Mouse (Mus musculus): Measurements from ENCODE around the gene Nphp4. TPM values are rescaled to one million over a fixed set of nuclear protein-coding genes. Genes with fewer than 3 reads are reported as not detected.
A peak's percentile ranks its signal among the peaks of the same experiment; 100 is the strongest.
"Not testable (repeated sequence)": the region's sequence is repeated elsewhere in the genome, so short reads cannot be mapped to it uniquely, and the experiment has no call there.

Gene Nphp4
- polyA plus RNA-seq, 1 experiment from 2014 or later, result 0.15 TPM

- WGBS (ENCODE audit: insufficient replicate concordance), result 84% methylated on average over 11 of the region's 11 CpGs
Observed at GRCm38 (mm10) chr4:152542447-152542846, 65.9 kb downstream of the Nphp4 start.

GRCm38 (mm10) chr4:152546481-152546880, 70.0 kb downstream of the Nphp4 start:
- H3K27ac ChIP-seq (ENCODE audit: low read length), result no peak overlapping the region
- H3K4me2 ChIP-seq (ENCODE audit: low read depth, low read length), result no peak overlapping the region
- no peak overlapping the region for H3K4me3 ChIP-seq (ENCODE audit: low read depth, low read length)
- no peak overlapping the region for H3K9ac ChIP-seq (ENCODE audit: low read depth, low read length)
- no peaks in the 10 kb centered on the region for H3K27me3 ChIP-seq (ENCODE audit: control insufficient read depth, insufficient read depth, low read depth, low read length)
- WGBS (ENCODE audit: insufficient replicate concordance), result 62% methylated on average over 8 of the region's 8 CpGs
- peaks cover 4% of the 10 kb centered on the region; the same call in 1 of the 2 replicates for H3K9me3 ChIP-seq (replicated peaks; ENCODE audit: control insufficient read depth, low read length)
- no peaks in the 10 kb centered on the region for H3K4me1 ChIP-seq (ENCODE audit: control insufficient read depth, low read depth, low read length)
- H3K36me3 ChIP-seq (ENCODE audit: control insufficient read depth, insufficient read depth), result no peaks in the 10 kb centered on the region
- ATAC-seq (ENCODE audit: low read depth), result no peak

More at GRCm38 (mm10) chr4:152542447-152542846, 65.9 kb downstream of the Nphp4 start:
- Histone ChIP-seq H3K27ac (ENCODE audit: low read length) (no peak overlapping the region), H3K9ac (ENCODE audit: low read depth, low read length) (no peak overlapping the region), H3K4me3 (ENCODE audit: low read depth, low read length) (no peak overlapping the region), H3K9me3 (replicated peaks; ENCODE audit: control insufficient read depth, low read length) (peaks cover 4% of the 10 kb centered on the region; the same call in 1 of the 2 replicates), H3K27me3 (ENCODE audit: control insufficient read depth, insufficient read depth, low read depth, low read length) (no peaks in the 10 kb centered on the region), H3K4me1 (ENCODE audit: control insufficient read depth, low read depth, low read length) (no peaks in the 10 kb centered on the region), H3K4me2 (ENCODE audit: low read depth, low read length) (no peak overlapping the region), H3K36me3 (ENCODE audit: control insufficient read depth, insufficient read depth) (no peaks in the 10 kb centered on the region)
- no peak for ATAC-seq (ENCODE audit: low read depth)

GRCm38 (mm10) chr4:152547886-152548663, 71.6 kb downstream of the Nphp4 start:
- peak; percentile 81 for ATAC-seq (ENCODE audit: low read depth)
- Histone ChIP-seq H3K9ac (ENCODE audit: low read depth, low read length) (no peak overlapping the region), H3K27ac (ENCODE audit: low read length) (no peak overlapping the region), H3K36me3 (ENCODE audit: control insufficient read depth, insufficient read depth) (no peaks in the 10 kb centered on the region), H3K4me1 (ENCODE audit: control insufficient read depth, low read depth, low read length) (no peaks in the 10 kb centered on the region), H3K27me3 (ENCODE audit: control insufficient read depth, insufficient read depth, low read depth, low read length) (no peaks in the 10 kb centered on the region), H3K9me3 (replicated peaks; ENCODE audit: control insufficient read depth, low read length) (peaks cover 4% of the 10 kb centered on the region; the same call in 1 of the 2 replicates), H3K4me3 (ENCODE audit: low read depth, low read length) (0 out of 2 replicates have a peak overlapping the region, but pooled peaks have one; percentile 9), H3K4me2 (ENCODE audit: low read depth, low read length) (peak overlapping the region; percentile 12; the same call in 1 of the 2 replicates)
- 38% methylated on average over 37 of the region's 37 CpGs for WGBS (ENCODE audit: insufficient replicate concordance)

- H3K4me2 ChIP-seq (ENCODE audit: low read depth, low read length), result no peak overlapping the region
- H3K9ac ChIP-seq (ENCODE audit: low read depth, low read length), result no peak overlapping the region
- no peak overlapping the region for H3K4me3 ChIP-seq (ENCODE audit: low read depth, low read length)
- H3K36me3 ChIP-seq (ENCODE audit: control insufficient read depth, insufficient read depth), result no peaks in the 10 kb centered on the region
- no peak for ATAC-seq (ENCODE audit: low read depth)
- WGBS (ENCODE audit: insufficient replicate concordance), result 75% methylated on average over 18 of the region's 18 CpGs
- H3K4me1 ChIP-seq (ENCODE audit: control insufficient read depth, low read depth, low read length), result no peaks in the 10 kb centered on the region
- H3K27me3 ChIP-seq (ENCODE audit: control insufficient read depth, insufficient read depth, low read depth, low read length), result no peaks in the 10 kb centered on the region
- H3K27ac ChIP-seq (ENCODE audit: low read length), result no peak overlapping the region
- peaks cover 4% of the 10 kb centered on the region; the same call in 1 of the 2 replicates for H3K9me3 ChIP-seq (replicated peaks; ENCODE audit: control insufficient read depth, low read length)
Observed at GRCm38 (mm10) chr4:152549507-152550202, 73.1 kb downstream of the Nphp4 start.

GRCm38 (mm10) chr4:152550203-152550549, 73.7 kb downstream of the Nphp4 start:
- no peak overlapping the region for H3K27ac ChIP-seq (ENCODE audit: low read length)
- no peaks in the 10 kb centered on the region for H3K27me3 ChIP-seq (ENCODE audit: control insufficient read depth, insufficient read depth, low read depth, low read length)
- no peak overlapping the region for H3K9ac ChIP-seq (ENCODE audit: low read depth, low read length)
- no peaks in the 10 kb centered on the region for H3K36me3 ChIP-seq (ENCODE audit: control insufficient read depth, insufficient read depth)
- H3K4me2 ChIP-seq (ENCODE audit: low read depth, low read length), result no peak overlapping the region
- H3K9me3 ChIP-seq (replicated peaks; ENCODE audit: control insufficient read depth, low read length), result peaks cover 4% of the 10 kb centered on the region; the same call in 1 of the 2 replicates
- WGBS (ENCODE audit: insufficient replicate concordance), result 82% methylated on average over 6 of the region's 6 CpGs
- no peak overlapping the region for H3K4me3 ChIP-seq (ENCODE audit: low read depth, low read length)
- no peak for ATAC-seq (ENCODE audit: low read depth)
- H3K4me1 ChIP-seq (ENCODE audit: control insufficient read depth, low read depth, low read length), result no peaks in the 10 kb centered on the region

- no peaks in the 10 kb centered on the region for H3K27me3 ChIP-seq (ENCODE audit: control insufficient read depth, insufficient read depth, low read depth, low read length)
- no peaks in the 10 kb centered on the region for H3K36me3 ChIP-seq (ENCODE audit: control insufficient read depth, insufficient read depth)
- H3K27ac ChIP-seq (ENCODE audit: low read length), result no peak overlapping the region
- H3K4me2 ChIP-seq (ENCODE audit: low read depth, low read length), result no peak overlapping the region
- H3K9ac ChIP-seq (ENCODE audit: low read depth, low read length), result no peak overlapping the region
- WGBS (ENCODE audit: insufficient replicate concordance), result 69% methylated on average over 8 of the region's 8 CpGs
- ATAC-seq (ENCODE audit: low read depth), result no peak
- H3K4me3 ChIP-seq (ENCODE audit: low read depth, low read length), result no peak overlapping the region
- no peaks in the 10 kb centered on the region for H3K9me3 ChIP-seq (replicated peaks; ENCODE audit: control insufficient read depth, low read length)
- H3K4me1 ChIP-seq (ENCODE audit: control insufficient read depth, low read depth, low read length), result no peaks in the 10 kb centered on the region
Observed at GRCm38 (mm10) chr4:152553582-152554285, 77.2 kb downstream of the Nphp4 start.

GRCm38 (mm10) chr4:152554421-152554820, 77.9 kb downstream of the Nphp4 start:
- Histone ChIP-seq H3K9me3 (replicated peaks; ENCODE audit: control insufficient read depth, low read length) (no peaks in the 10 kb centered on the region), H3K27me3 (ENCODE audit: control insufficient read depth, insufficient read depth, low read depth, low read length) (no peaks in the 10 kb centered on the region; the same call in 1 of the 2 replicates), H3K36me3 (ENCODE audit: control insufficient read depth, insufficient read depth) (no peaks in the 10 kb centered on the region), H3K4me2 (ENCODE audit: low read depth, low read length) (no peak overlapping the region), H3K27ac (ENCODE audit: low read length) (no peak overlapping the region), H3K9ac (ENCODE audit: low read depth, low read length) (no peak overlapping the region), H3K4me3 (ENCODE audit: low read depth, low read length) (no peak overlapping the region), H3K4me1 (ENCODE audit: control insufficient read depth, low read depth, low read length) (no peaks in the 10 kb centered on the region)
- ATAC-seq (ENCODE audit: low read depth), result no peak
- 46% methylated on average over 18 of the region's 18 CpGs for WGBS (ENCODE audit: insufficient replicate concordance)

GRCm38 (mm10) chr4:152555806-152556205, 79.3 kb downstream of the Nphp4 start:
- not testable (repeated sequence) for H3K27me3 ChIP-seq (ENCODE audit: control insufficient read depth, insufficient read depth, low read depth, low read length); H3K36me3 ChIP-seq (ENCODE audit: control insufficient read depth, insufficient read depth); H3K27ac ChIP-seq (ENCODE audit: low read length); ATAC-seq (ENCODE audit: low read depth); H3K4me2 ChIP-seq (ENCODE audit: low read depth, low read length); H3K9me3 ChIP-seq (replicated peaks; ENCODE audit: control insufficient read depth, low read length); H3K9ac ChIP-seq (ENCODE audit: low read depth, low read length); H3K4me3 ChIP-seq (ENCODE audit: low read depth, low read length); H3K4me1 ChIP-seq (ENCODE audit: control insufficient read depth, low read depth, low read length)
- WGBS (ENCODE audit: insufficient replicate concordance), result 40% methylated on average over 3 of the region's 3 CpGs

All from liver, embryonic 16.5 days (tissue).